Mouse (Mus musculus): ENCODE measurements at regions not wholly inside any gene's neighbourhood (a gene's known extent, or its start where the extent isn't known, plus 50 kb on each side); places are given as distances from the start of the nearest gene placed in this dataset.

DNA sequence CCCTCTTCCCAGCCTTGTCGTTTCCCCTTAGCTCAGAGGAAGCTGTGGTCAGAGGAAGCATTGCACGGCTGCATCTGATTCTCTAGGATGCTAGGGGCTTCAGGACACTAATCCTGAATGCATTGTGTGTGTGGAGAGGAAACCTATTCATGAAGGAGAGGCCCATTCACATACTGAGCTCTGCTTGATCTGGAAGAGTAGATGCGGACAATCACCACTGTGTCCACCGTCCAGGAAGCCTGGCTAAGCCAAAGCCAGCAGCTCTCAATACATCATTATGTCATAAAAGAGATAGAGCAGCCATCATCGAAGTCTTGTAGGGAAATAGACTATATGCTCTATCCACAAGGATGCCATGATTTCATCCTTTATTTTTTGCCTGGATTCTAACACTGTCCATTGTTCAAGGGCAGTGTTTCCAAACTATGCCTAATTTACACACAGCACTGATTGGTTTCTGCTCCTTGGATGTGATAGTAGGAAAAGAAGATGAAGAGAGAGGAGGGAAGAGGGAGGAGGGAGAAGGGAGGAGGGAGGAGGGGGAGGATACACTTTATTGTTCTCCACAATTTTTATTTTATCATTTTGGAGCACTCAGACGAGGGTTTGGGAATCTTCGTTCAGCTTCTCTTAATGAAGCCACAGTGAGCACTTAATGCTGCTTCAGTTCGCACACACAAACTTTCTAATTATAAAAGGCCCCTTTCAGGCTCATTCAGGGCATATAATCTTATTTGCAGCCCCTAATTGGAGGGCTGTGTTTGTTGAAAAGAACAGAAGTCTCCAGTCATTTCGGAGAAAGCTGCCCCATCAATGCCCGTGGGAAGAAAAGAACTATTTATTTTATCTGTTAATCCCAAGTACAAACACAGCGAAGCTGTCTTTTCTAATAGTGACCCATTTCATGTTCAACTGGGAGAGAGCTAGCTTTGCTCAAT, 195.0 kb downstream of the Pdgfra start:
- H3K9me3 ChIP-seq, result no peaks in the 10 kb centered on the region
- H3K4me2 ChIP-seq (replicated peaks), result no peak overlapping the region
- H3K9ac ChIP-seq (replicated peaks), result no peak overlapping the region
- WGBS, result 6% methylated on average over 11 of the region's 11 CpGs
- H3K4me1 ChIP-seq (replicated peaks), result peaks cover 12% of the 10 kb centered on the region
- H3K4me3 ChIP-seq (replicated peaks), result no peak overlapping the region
- H3K27me3 ChIP-seq, result peaks cover 71% of the 10 kb centered on the region
- no peak overlapping the region for H3K27ac ChIP-seq
- H3K36me3 ChIP-seq, result no peaks in the 10 kb centered on the region
- peak; percentile 63 for ATAC-seq

- H3K27ac ChIP-seq, result no peak overlapping the region
- ATAC-seq, result no peak
- H3K4me2 ChIP-seq (replicated peaks), result no peak overlapping the region
- no peak overlapping the region for H3K4me3 ChIP-seq (replicated peaks)
- peaks cover 73% of the 10 kb centered on the region for H3K27me3 ChIP-seq
- H3K9me3 ChIP-seq, result no peaks in the 10 kb centered on the region
- WGBS, result 23% methylated on average over 5 of the region's 5 CpGs
- H3K9ac ChIP-seq (replicated peaks), result no peak overlapping the region
- H3K4me1 ChIP-seq (replicated peaks), result peaks cover 12% of the 10 kb centered on the region
- H3K36me3 ChIP-seq, result no peaks in the 10 kb centered on the region
These were observed 195.7 kb downstream of the Pdgfra start for GRCm38 (mm10) chr5:75347774-75348116.

- Histone ChIP-seq H3K27ac (no peak overlapping the region), H3K4me2 (replicated peaks) (no peak overlapping the region), H3K27me3 (peaks cover 55% of the 10 kb centered on the region), H3K4me3 (replicated peaks) (no peak overlapping the region), H3K9ac (replicated peaks) (no peak overlapping the region), H3K36me3 (no peaks in the 10 kb centered on the region), H3K4me1 (replicated peaks) (no peaks in the 10 kb centered on the region), H3K9me3 (no peaks in the 10 kb centered on the region)
- ATAC-seq, result no peak
- WGBS, result 45% methylated on average over 1 of the region's 1 CpGs
These were observed 203.2 kb downstream of the Pdgfra start for GRCm38 (mm10) chr5:75355266-75355665.

GRCm38 (mm10) chr5:75358869-75359268, 206.8 kb downstream of the Pdgfra start:
- WGBS, result 83% methylated on average over 5 of the region's 5 CpGs
- H3K27ac ChIP-seq, result no peak overlapping the region
- no peak for ATAC-seq
- no peak overlapping the region for H3K9ac ChIP-seq (replicated peaks)
- peaks cover 21% of the 10 kb centered on the region for H3K27me3 ChIP-seq
- H3K4me3 ChIP-seq (replicated peaks), result no peak overlapping the region
- no peaks in the 10 kb centered on the region for H3K36me3 ChIP-seq
- no peaks in the 10 kb centered on the region for H3K9me3 ChIP-seq
- no peak overlapping the region for H3K4me2 ChIP-seq (replicated peaks)
- no peaks in the 10 kb centered on the region for H3K4me1 ChIP-seq (replicated peaks)

GRCm38 (mm10) chr5:75363832-75364231, 210.9 kb upstream of the Kit start:
- no peak for ATAC-seq
- no peak overlapping the region for H3K27ac ChIP-seq
- 93% methylated on average over 6 of the region's 6 CpGs for WGBS
- no peak overlapping the region for H3K4me2 ChIP-seq (replicated peaks)
- H3K4me3 ChIP-seq (replicated peaks), result no peak overlapping the region
- H3K9me3 ChIP-seq, result no peaks in the 10 kb centered on the region
- no peaks in the 10 kb centered on the region for H3K36me3 ChIP-seq
- H3K4me1 ChIP-seq (replicated peaks), result no peaks in the 10 kb centered on the region
- H3K9ac ChIP-seq (replicated peaks), result no peak overlapping the region
- H3K27me3 ChIP-seq, result no peaks in the 10 kb centered on the region

DNA sequence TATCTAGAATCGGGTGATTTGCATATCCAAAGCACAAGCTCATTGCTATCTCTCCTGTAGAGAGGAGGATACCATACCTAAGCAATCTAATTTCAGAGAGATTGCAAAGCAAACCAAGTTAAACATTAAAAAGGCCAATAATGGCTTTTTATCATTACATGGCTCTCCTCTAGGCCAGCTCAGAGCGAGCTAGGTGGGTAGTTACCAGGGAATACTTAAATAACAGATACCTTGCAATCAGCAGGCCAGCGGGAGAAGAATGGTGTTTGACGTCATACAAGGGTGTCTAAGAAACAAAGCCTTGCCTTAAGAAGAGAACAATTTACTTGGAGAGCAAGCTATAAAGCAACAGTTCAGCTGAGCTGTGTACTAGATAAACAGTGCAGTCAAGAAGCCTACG, 207.4 kb upstream of the Kit start:
- Histone ChIP-seq H3K36me3 (no peaks in the 10 kb centered on the region), H3K27ac (no peak overlapping the region), H3K4me3 (replicated peaks) (no peak overlapping the region), H3K4me1 (replicated peaks) (no peaks in the 10 kb centered on the region), H3K4me2 (replicated peaks) (no peak overlapping the region), H3K9ac (replicated peaks) (no peak overlapping the region), H3K27me3 (no peaks in the 10 kb centered on the region), H3K9me3 (no peaks in the 10 kb centered on the region)
- 88% methylated on average over 5 of the region's 5 CpGs for WGBS
- no peak for ATAC-seq

DNA sequence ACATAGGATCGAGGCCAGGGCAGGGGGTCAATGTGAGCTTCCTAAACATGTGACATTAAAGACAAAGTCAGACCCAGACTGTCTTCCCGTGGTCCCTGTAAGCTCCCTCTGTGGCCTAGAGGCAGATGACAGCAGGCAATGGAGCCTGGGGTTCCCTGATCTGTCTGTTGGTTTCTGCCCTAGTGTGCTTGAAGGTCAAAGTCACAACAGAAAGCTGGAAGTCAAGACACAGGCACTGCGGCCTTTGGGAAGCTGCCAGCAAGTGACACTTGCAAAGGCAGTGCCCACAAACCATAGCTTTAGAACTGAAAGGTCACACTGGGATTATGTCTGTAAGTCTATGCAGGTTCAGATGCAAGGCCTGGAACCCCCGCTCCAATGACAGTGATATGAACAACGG, 206.0 kb upstream of the Kit start:
- Histone ChIP-seq H3K4me1 (replicated peaks) (no peaks in the 10 kb centered on the region), H3K4me2 (replicated peaks) (no peak overlapping the region), H3K27ac (no peak overlapping the region), H3K9me3 (no peaks in the 10 kb centered on the region), H3K27me3 (no peaks in the 10 kb centered on the region), H3K9ac (replicated peaks) (no peak overlapping the region), H3K36me3 (no peaks in the 10 kb centered on the region), H3K4me3 (replicated peaks) (no peak overlapping the region)
- 92% methylated on average over 5 of the region's 5 CpGs for WGBS
- no peak for ATAC-seq

- H3K36me3 ChIP-seq, result no peaks in the 10 kb centered on the region
- H3K4me2 ChIP-seq (replicated peaks), result no peak overlapping the region
- H3K4me1 ChIP-seq (replicated peaks), result peaks cover 8% of the 10 kb centered on the region
- H3K4me3 ChIP-seq (replicated peaks), result no peak overlapping the region
- H3K9ac ChIP-seq (replicated peaks), result no peak overlapping the region
- H3K9me3 ChIP-seq, result no peaks in the 10 kb centered on the region
- no peak for ATAC-seq
- H3K27me3 ChIP-seq, result no peaks in the 10 kb centered on the region
- H3K27ac ChIP-seq, result no peak overlapping the region
- 63% methylated on average over 3 of the region's 3 CpGs for WGBS
These were observed 201.9 kb upstream of the Kit start for GRCm38 (mm10) chr5:75372849-75373248.

- Histone ChIP-seq H3K27me3 (no peaks in the 10 kb centered on the region), H3K4me2 (replicated peaks) (no peak overlapping the region), H3K27ac (no peak overlapping the region), H3K9me3 (no peaks in the 10 kb centered on the region), H3K4me3 (replicated peaks) (no peak overlapping the region), H3K36me3 (no peaks in the 10 kb centered on the region), H3K9ac (replicated peaks) (no peak overlapping the region), H3K4me1 (replicated peaks) (peaks cover 9% of the 10 kb centered on the region)
- peak; percentile 60; the same call in 1 of the 2 replicates for ATAC-seq
- WGBS, result 45% methylated on average over 19 of the region's 19 CpGs
These were observed 197.1 kb upstream of the Kit start for GRCm38 (mm10) chr5:75377311-75378300.

- no peak overlapping the region for H3K9ac ChIP-seq (replicated peaks)
- H3K36me3 ChIP-seq, result no peaks in the 10 kb centered on the region
- no peaks in the 10 kb centered on the region for H3K9me3 ChIP-seq
- ATAC-seq, result no peak
- WGBS, result 58% methylated on average over 2 of the region's 2 CpGs
- peaks cover 9% of the 10 kb centered on the region for H3K4me1 ChIP-seq (replicated peaks)
- H3K27ac ChIP-seq, result no peak overlapping the region
- H3K27me3 ChIP-seq, result no peaks in the 10 kb centered on the region
- no peak overlapping the region for H3K4me2 ChIP-seq (replicated peaks)
- H3K4me3 ChIP-seq (replicated peaks), result no peak overlapping the region
These were observed 196.1 kb upstream of the Kit start for GRCm38 (mm10) chr5:75378655-75379054.

DNA sequence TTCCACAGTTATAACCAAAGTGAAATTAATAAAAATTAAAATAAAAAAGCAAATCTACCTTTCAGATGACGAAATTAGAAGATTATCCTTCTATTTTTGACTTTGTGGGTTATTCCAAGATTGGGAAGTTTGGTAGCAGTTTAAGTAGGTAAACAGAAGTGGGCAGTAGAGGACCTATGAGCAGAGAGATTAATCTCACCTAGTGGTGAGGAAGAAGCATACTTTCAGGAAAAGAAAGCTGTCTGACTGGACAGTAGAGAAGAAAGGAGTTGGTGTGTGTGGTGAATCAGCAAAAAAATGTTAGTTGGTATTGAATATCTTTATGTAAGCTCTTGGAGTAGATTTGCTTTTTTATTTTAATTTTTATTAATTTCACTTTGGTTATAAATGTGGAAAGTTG, 194.4 kb upstream of the Kit start:
- Histone ChIP-seq H3K27ac (no peak overlapping the region), H3K27me3 (no peaks in the 10 kb centered on the region), H3K4me3 (replicated peaks) (no peak overlapping the region), H3K9me3 (no peaks in the 10 kb centered on the region), H3K4me2 (replicated peaks) (no peak overlapping the region), H3K9ac (replicated peaks) (no peak overlapping the region), H3K4me1 (replicated peaks) (peaks cover 9% of the 10 kb centered on the region), H3K36me3 (no peaks in the 10 kb centered on the region)
- no peak for ATAC-seq
- 75% methylated on average over 1 of the region's 1 CpGs for WGBS

DNA sequence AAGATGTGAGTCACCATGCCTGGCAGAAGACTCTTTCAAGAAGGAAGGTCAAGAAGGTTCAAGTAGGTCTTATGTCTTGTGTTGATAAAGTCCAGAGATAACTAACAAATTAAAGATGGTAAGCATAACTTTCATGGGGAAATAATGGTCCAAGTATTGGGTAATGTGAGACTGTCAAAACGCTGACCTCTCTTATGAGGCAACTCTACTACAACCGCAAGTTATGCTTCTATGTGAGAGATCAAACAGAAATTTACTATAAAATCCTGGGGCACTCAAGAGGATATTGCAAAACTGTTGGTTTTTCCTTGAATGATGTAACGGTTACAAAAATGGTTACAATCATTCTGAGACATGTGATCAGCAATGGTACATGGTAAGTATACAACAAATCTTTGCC, 192.6 kb upstream of the Kit start:
- Histone ChIP-seq H3K4me1 (replicated peaks) (peaks cover 7% of the 10 kb centered on the region), H3K4me3 (replicated peaks) (no peak overlapping the region), H3K36me3 (no peaks in the 10 kb centered on the region), H3K9me3 (no peaks in the 10 kb centered on the region), H3K27ac (no peak overlapping the region), H3K4me2 (replicated peaks) (no peak overlapping the region), H3K27me3 (no peaks in the 10 kb centered on the region), H3K9ac (replicated peaks) (no peak overlapping the region)
- no peak for ATAC-seq
- WGBS, result 88% methylated on average over 3 of the region's 3 CpGs
